Mouse (Mus musculus) stomach, embryonic 15.5 days (tissue): Measurements from ENCODE around the gene Atg7. TPM values are rescaled to one million over a fixed set of nuclear protein-coding genes. Genes with fewer than 3 reads are reported as not detected.
A peak's percentile ranks its signal among the peaks of the same experiment; 100 is the strongest.

ENCODE experiments used
- ATAC-seq: fragments of 200-750 bp; cut with Nextera tagmentation; 2 replicates; pipeline ENCODE4 v1.8.0; 2017; ENCODE audit warnings: low read depth, moderate number of reproducible peaks, moderate TSS enrichment; ENCODE audit not compliant: insufficient read depth, low FRiP score
- H3K27ac ChIP-seq: fragments of 300-500 bp; sonication (generic); 2 replicates; pipeline ENCODE4 v1.5.1; 2015; ENCODE audit warnings: mild to moderate bottlenecking, inconsistent platforms
- H3K27me3 ChIP-seq: fragments of 300-500 bp; sonication (generic); replicated peaks from 2 replicates; pipeline ENCODE4 v1.6.1; 2015; ENCODE audit warnings: inconsistent platforms
- H3K36me3 ChIP-seq: fragments of 300-500 bp; sonication (generic); 2 replicates; pipeline ENCODE4 v1.6.1; 2015; ENCODE audit warnings: inconsistent platforms
- H3K4me1 ChIP-seq: fragments of 300-500 bp; sonication (generic); 2 replicates; pipeline ENCODE4 v1.6.1; 2015; ENCODE audit warnings: inconsistent platforms
- H3K4me2 ChIP-seq: fragments of 300-500 bp; sonication (generic); 2 replicates; pipeline ENCODE4 v1.6.1; 2015; ENCODE audit warnings: mild to moderate bottlenecking, inconsistent platforms
- H3K4me3 ChIP-seq: fragments of 300-500 bp; sonication (generic); replicated peaks from 2 replicates; pipeline ENCODE4 v1.5.1; 2015; ENCODE audit warnings: inconsistent platforms
- H3K9ac ChIP-seq: fragments of 300-500 bp; sonication (generic); 2 replicates; pipeline ENCODE4 v1.6.1; 2015; ENCODE audit warnings: inconsistent platforms
- H3K9me3 ChIP-seq: fragments of 300-500 bp; sonication (generic); 2 replicates; pipeline ENCODE4 v1.6.1; 2016; ENCODE audit warnings: inconsistent platforms
- WGBS: fragments of 180-500 bp; shearing (Covaris S2); methylation state at CpG from one replicate; pipeline ENCODE4 v1.1.7; 2015; 5-methylcytosine and 5-hydroxymethylcytosine counted together
- polyA plus RNA-seq: library from polyadenylated mRNA; unstranded; fragments of >200 nt; fragmentation: Nextera tagmentation; extraction: Ambion mirVana; gene quantifications from 2 replicates; pipeline ENCODE4 v1.2.1, GENCODE M21; 2015

Gene Atg7
- polyA plus RNA-seq, 1 experiment from 2014 or later, result 18.4 TPM

GRCm38 (mm10) chr6:114831807-114832206 is 188.9 kb downstream of the Atg7 start:
- Histone ChIP-seq H3K9me3 (no peaks in the 10 kb centered on the region), H3K9ac (no peak overlapping the region), H3K36me3 (no peaks in the 10 kb centered on the region), H3K27me3 (no peaks in the 10 kb centered on the region), H3K4me3 (no peak overlapping the region), H3K27ac (no peak overlapping the region), H3K4me2 (no peak overlapping the region), H3K4me1 (0 out of 2 replicates have a peak, but pooled peaks cover 9% of the 10 kb centered on the region)
- ATAC-seq, result no peak; the same call in 1 of the 2 replicates
- WGBS, result 88% methylated on average over 3 of the region's 3 CpGs

- Histone ChIP-seq H3K9ac (no peak overlapping the region), H3K4me3 (no peak overlapping the region), H3K36me3 (no peaks in the 10 kb centered on the region), H3K27me3 (no peaks in the 10 kb centered on the region), H3K27ac (no peak overlapping the region), H3K4me1 (0 out of 2 replicates have a peak, but pooled peaks cover 9% of the 10 kb centered on the region), H3K4me2 (no peak overlapping the region), H3K9me3 (no peaks in the 10 kb centered on the region)
- WGBS, result 63% methylated on average over 9 of the region's 9 CpGs
- no peak for ATAC-seq
Observed at GRCm38 (mm10) chr6:114833058-114833685, 190.3 kb downstream of the Atg7 start.

GRCm38 (mm10) chr6:114833791-114834346 is 191.0 kb downstream of the Atg7 start:
- H3K36me3 ChIP-seq, result no peaks in the 10 kb centered on the region
- H3K4me2 ChIP-seq, result no peak overlapping the region
- H3K9ac ChIP-seq, result no peak overlapping the region
- no peak for ATAC-seq
- H3K4me3 ChIP-seq, result no peak overlapping the region
- H3K27me3 ChIP-seq, result no peaks in the 10 kb centered on the region
- no peaks in the 10 kb centered on the region for H3K9me3 ChIP-seq
- H3K27ac ChIP-seq, result no peak overlapping the region
- 0 out of 2 replicates have a peak, but pooled peaks cover 9% of the 10 kb centered on the region for H3K4me1 ChIP-seq
- WGBS, result 63% methylated on average over 4 of the region's 4 CpGs

- Histone ChIP-seq H3K9me3 (no peaks in the 10 kb centered on the region), H3K4me1 (0 out of 2 replicates have a peak, but pooled peaks cover 14% of the 10 kb centered on the region), H3K36me3 (no peaks in the 10 kb centered on the region), H3K4me2 (no peak overlapping the region), H3K9ac (no peak overlapping the region), H3K27ac (no peak overlapping the region), H3K4me3 (no peak overlapping the region), H3K27me3 (no peaks in the 10 kb centered on the region)
- no peak for ATAC-seq
- WGBS, result 85% methylated on average over 7 of the region's 7 CpGs
Observed at GRCm38 (mm10) chr6:114835344-114835743, 192.4 kb downstream of the Atg7 start.

- H3K4me1 ChIP-seq, result 0 out of 2 replicates have a peak, but pooled peaks cover 16% of the 10 kb centered on the region
- H3K4me2 ChIP-seq, result no peak overlapping the region
- no peak for ATAC-seq
- no peak overlapping the region for H3K4me3 ChIP-seq
- 70% methylated on average over 1 of the region's 1 CpGs for WGBS
- no peak overlapping the region for H3K27ac ChIP-seq
- H3K27me3 ChIP-seq, result no peaks in the 10 kb centered on the region
- H3K9me3 ChIP-seq, result no peaks in the 10 kb centered on the region
- no peaks in the 10 kb centered on the region for H3K36me3 ChIP-seq
- H3K9ac ChIP-seq, result no peak overlapping the region
Observed at GRCm38 (mm10) chr6:114835752-114836151, 192.9 kb downstream of the Atg7 start.

- Histone ChIP-seq H3K4me1 (0 out of 2 replicates have a peak, but pooled peaks cover 19% of the 10 kb centered on the region), H3K4me2 (no peak overlapping the region), H3K27ac (no peak overlapping the region), H3K4me3 (no peak overlapping the region), H3K9me3 (no peaks in the 10 kb centered on the region), H3K9ac (no peak overlapping the region), H3K36me3 (no peaks in the 10 kb centered on the region), H3K27me3 (no peaks in the 10 kb centered on the region)
- no peak for ATAC-seq
- 85% methylated on average over 3 of the region's 3 CpGs for WGBS
Observed at GRCm38 (mm10) chr6:114836433-114836832, 193.5 kb downstream of the Atg7 start.

GRCm38 (mm10) chr6:114838872-114839271 is 196.0 kb downstream of the Atg7 start:
- WGBS, result 69% methylated on average over 4 of the region's 4 CpGs
- no peaks in the 10 kb centered on the region for H3K9me3 ChIP-seq
- no peaks in the 10 kb centered on the region for H3K36me3 ChIP-seq
- ATAC-seq, result no peak
- H3K9ac ChIP-seq, result no peak overlapping the region
- H3K27ac ChIP-seq, result no peak overlapping the region
- H3K4me2 ChIP-seq, result no peak overlapping the region
- no peak overlapping the region for H3K4me3 ChIP-seq
- 0 out of 2 replicates have a peak, but pooled peaks cover 10% of the 10 kb centered on the region for H3K4me1 ChIP-seq
- no peaks in the 10 kb centered on the region for H3K27me3 ChIP-seq

- H3K4me3 ChIP-seq, result no peak overlapping the region
- H3K4me2 ChIP-seq, result no peak overlapping the region
- no peaks in the 10 kb centered on the region for H3K36me3 ChIP-seq
- H3K27ac ChIP-seq, result no peak overlapping the region
- no peak overlapping the region for H3K9ac ChIP-seq
- no peaks in the 10 kb centered on the region for H3K9me3 ChIP-seq
- no peaks in the 10 kb centered on the region for H3K27me3 ChIP-seq
- WGBS, result 88% methylated on average over 7 of the region's 7 CpGs
- no peak for ATAC-seq
- 0 out of 2 replicates have a peak, but pooled peaks cover 10% of the 10 kb centered on the region for H3K4me1 ChIP-seq
Observed at GRCm38 (mm10) chr6:114840012-114840411, 197.1 kb downstream of the Atg7 start.

- Histone ChIP-seq H3K4me2 (no peak overlapping the region), H3K9ac (no peak overlapping the region), H3K27ac (no peak overlapping the region), H3K27me3 (no peaks in the 10 kb centered on the region), H3K9me3 (no peaks in the 10 kb centered on the region), H3K36me3 (no peaks in the 10 kb centered on the region), H3K4me3 (no peak overlapping the region), H3K4me1 (0 out of 2 replicates have a peak, but pooled peaks cover 10% of the 10 kb centered on the region)
- ATAC-seq, result no peak
- WGBS, result 61% methylated on average over 3 of the region's 3 CpGs
Observed at GRCm38 (mm10) chr6:114842131-114842530, 199.2 kb downstream of the Atg7 start.

- H3K4me2 ChIP-seq, result no peak overlapping the region
- 95% methylated on average over 2 of the region's 2 CpGs for WGBS
- no peak for ATAC-seq
- H3K36me3 ChIP-seq, result no peaks in the 10 kb centered on the region
- no peak overlapping the region for H3K4me3 ChIP-seq
- H3K27me3 ChIP-seq, result no peaks in the 10 kb centered on the region
- H3K4me1 ChIP-seq, result 0 out of 2 replicates have a peak, but pooled peaks cover 10% of the 10 kb centered on the region
- H3K9me3 ChIP-seq, result no peaks in the 10 kb centered on the region
- H3K9ac ChIP-seq, result no peak overlapping the region
- no peak overlapping the region for H3K27ac ChIP-seq
Observed at GRCm38 (mm10) chr6:114842863-114843262, 200.0 kb downstream of the Atg7 start.

GRCm38 (mm10) chr6:114846153-114846772 is 203.4 kb downstream of the Atg7 start:
- no peaks in the 10 kb centered on the region for H3K9me3 ChIP-seq
- no peak overlapping the region for H3K4me3 ChIP-seq
- H3K27ac ChIP-seq, result no peak overlapping the region
- no peak overlapping the region for H3K9ac ChIP-seq
- H3K4me2 ChIP-seq, result no peak overlapping the region
- WGBS, result 37% methylated on average over 4 of the region's 4 CpGs
- no peaks in the 10 kb centered on the region for H3K36me3 ChIP-seq
- ATAC-seq, result no peak
- H3K4me1 ChIP-seq, result no peaks in the 10 kb centered on the region
- H3K27me3 ChIP-seq, result no peaks in the 10 kb centered on the region

- Histone ChIP-seq H3K36me3 (no peaks in the 10 kb centered on the region), H3K27me3 (no peaks in the 10 kb centered on the region), H3K27ac (no peak overlapping the region), H3K4me3 (no peak overlapping the region), H3K9me3 (no peaks in the 10 kb centered on the region), H3K4me1 (no peaks in the 10 kb centered on the region), H3K4me2 (no peak overlapping the region), H3K9ac (no peak overlapping the region)
- WGBS, result 64% methylated on average over 12 of the region's 12 CpGs
- ATAC-seq, result 0 out of 2 replicates have a peak, but pooled peaks have one; percentile 20
Observed at GRCm38 (mm10) chr6:114847582-114848174, 204.8 kb downstream of the Atg7 start.
